Mouse (Mus musculus) lung, embryonic 16.5 days (tissue): ENCODE data around the gene Zdhhc17. TPM values are rescaled to one million over a fixed set of nuclear protein-coding genes. Genes with fewer than 3 reads are reported as not detected.

Experiments
- ATAC-seq: fragments of 200-750 bp; cut with Nextera tagmentation; 2 replicates; pipeline ENCODE4 v1.8.0; 2017; ENCODE audit warnings: low read depth, mild to moderate bottlenecking, moderate library complexity
- H3K27ac ChIP-seq: fragments of 300-500 bp; sonication (generic); 2 replicates; pipeline ENCODE4 v1.5.1; 2014; ENCODE audit warnings: mild to moderate bottlenecking, control low read depth, low read length
- H3K27me3 ChIP-seq: fragments of 300-500 bp; sonication (generic); 2 replicates; pipeline ENCODE4 v1.6.1; 2014; ENCODE audit warnings: low read depth, low read length, mixed read lengths; ENCODE audit not compliant: control insufficient read depth, insufficient read depth
- H3K36me3 ChIP-seq: fragments of 300-500 bp; sonication (generic); 2 replicates; pipeline ENCODE4 v1.6.1; 2014; ENCODE audit warnings: low read length; ENCODE audit not compliant: control insufficient read depth, insufficient read depth
- H3K4me1 ChIP-seq: fragments of 300-500 bp; sonication (generic); replicated peaks from 2 replicates; pipeline ENCODE4 v1.6.1; 2014; ENCODE audit warnings: low read length, mixed read lengths; ENCODE audit not compliant: control insufficient read depth, insufficient read depth
- H3K4me2 ChIP-seq: fragments of 300-500 bp; sonication (generic); 2 replicates; pipeline ENCODE4 v1.6.1; 2014; ENCODE audit warnings: low read depth, low read length, control low read depth
- H3K4me3 ChIP-seq: fragments of 300-500 bp; sonication (generic); 2 replicates; pipeline ENCODE4 v1.5.1; 2014; ENCODE audit warnings: mild to moderate bottlenecking, low read length, control low read depth
- H3K9ac ChIP-seq: fragments of 300-500 bp; sonication (generic); 2 replicates; pipeline ENCODE4 v1.6.1; 2014; ENCODE audit warnings: low read length, control low read depth
- H3K9me3 ChIP-seq: fragments of 300-500 bp; sonication (generic); 2 replicates; pipeline ENCODE4 v1.6.1; 2016; ENCODE audit warnings: low read length; ENCODE audit not compliant: control insufficient read depth
- WGBS: fragments of 180-500 bp; shearing (Covaris S2); extraction: QIAGEN DNeasy Blood & Tissue Kit; methylation state at CpG from one replicate; pipeline ENCODE4 v1.1.7; 2014; 5-methylcytosine and 5-hydroxymethylcytosine counted together
- polyA plus RNA-seq: library from polyadenylated mRNA; unstranded; fragments of >200 nt; fragmentation: Nextera tagmentation; extraction: Ambion mirVana; gene quantifications from 2 replicates; pipeline ENCODE4 v1.2.1, GENCODE M21; 2015

Gene Zdhhc17
- polyA plus RNA-seq, 1 experiment from 2014 or later = 22.6 TPM

GRCm38 (mm10) chr10:110951748-110952147, 58.2 kb downstream of the Zdhhc17 start:
- Histone ChIP-seq H3K4me1 (peaks cover 5% of the 10 kb centered on the region; the same call in 1 of the 2 replicates), H3K4me2 (no peak overlapping the region), H3K9ac (no peak overlapping the region), H3K36me3 (peaks cover 13% of the 10 kb centered on the region), H3K4me3 (no peak overlapping the region), H3K9me3 (no peaks in the 10 kb centered on the region), H3K27me3 (no peaks in the 10 kb centered on the region), H3K27ac (no peak overlapping the region)
- ATAC-seq = no peak
- WGBS = 75% methylated on average over 4 of the region's 4 CpGs

- 74% methylated on average over 1 of the region's 1 CpGs for WGBS
- ATAC-seq = no peak
- H3K9ac ChIP-seq = no peak overlapping the region
- H3K9me3 ChIP-seq = no peaks in the 10 kb centered on the region
- peaks cover 5% of the 10 kb centered on the region; the same call in 1 of the 2 replicates for H3K4me1 ChIP-seq
- no peak overlapping the region for H3K4me2 ChIP-seq
- H3K36me3 ChIP-seq = peaks cover 14% of the 10 kb centered on the region
- H3K27me3 ChIP-seq = no peaks in the 10 kb centered on the region
- no peak overlapping the region for H3K27ac ChIP-seq
- no peak overlapping the region for H3K4me3 ChIP-seq
Measured at GRCm38 (mm10) chr10:110951112-110951511, 58.8 kb downstream of the Zdhhc17 start.

DNA sequence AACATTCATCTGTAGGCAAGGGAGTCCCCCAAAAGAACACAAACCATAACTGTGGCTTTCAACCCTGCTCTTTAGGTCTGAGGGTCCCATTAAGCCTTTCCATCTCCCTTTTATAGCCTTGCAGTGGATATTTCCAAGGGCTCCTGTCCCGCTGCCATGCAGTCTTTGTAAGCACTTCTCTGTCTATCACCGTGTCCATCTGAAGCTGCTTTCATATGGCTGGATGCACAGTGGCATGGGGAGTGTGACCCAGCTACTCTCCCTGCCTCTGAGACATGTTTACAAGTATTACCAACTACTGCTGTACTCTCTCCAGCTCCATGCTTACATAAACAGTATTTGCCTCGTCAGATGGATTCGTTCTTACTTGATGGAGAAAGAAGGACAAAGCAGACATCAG, 62.4 kb downstream of the Zdhhc17 start:
- no peak overlapping the region for H3K4me2 ChIP-seq
- H3K4me1 ChIP-seq = peaks cover 3% of the 10 kb centered on the region; the same call in 1 of the 2 replicates
- H3K9me3 ChIP-seq = no peaks in the 10 kb centered on the region
- H3K27ac ChIP-seq = no peak overlapping the region
- no peaks in the 10 kb centered on the region for H3K27me3 ChIP-seq
- H3K9ac ChIP-seq = no peak overlapping the region
- peaks cover 16% of the 10 kb centered on the region for H3K36me3 ChIP-seq
- H3K4me3 ChIP-seq = no peak overlapping the region
- WGBS = 82% methylated on average over 4 of the region's 4 CpGs
- no peak for ATAC-seq

GRCm38 (mm10) chr10:110945966-110946365, 64.0 kb downstream of the Zdhhc17 start:
- Histone ChIP-seq H3K4me2 (no peak overlapping the region), H3K9ac (no peak overlapping the region), H3K9me3 (no peaks in the 10 kb centered on the region), H3K36me3 (peaks cover 20% of the 10 kb centered on the region), H3K4me1 (no peaks in the 10 kb centered on the region), H3K4me3 (no peak overlapping the region), H3K27ac (no peak overlapping the region), H3K27me3 (no peaks in the 10 kb centered on the region)
- no peak for ATAC-seq
- 76% methylated on average over 12 of the region's 12 CpGs for WGBS

DNA sequence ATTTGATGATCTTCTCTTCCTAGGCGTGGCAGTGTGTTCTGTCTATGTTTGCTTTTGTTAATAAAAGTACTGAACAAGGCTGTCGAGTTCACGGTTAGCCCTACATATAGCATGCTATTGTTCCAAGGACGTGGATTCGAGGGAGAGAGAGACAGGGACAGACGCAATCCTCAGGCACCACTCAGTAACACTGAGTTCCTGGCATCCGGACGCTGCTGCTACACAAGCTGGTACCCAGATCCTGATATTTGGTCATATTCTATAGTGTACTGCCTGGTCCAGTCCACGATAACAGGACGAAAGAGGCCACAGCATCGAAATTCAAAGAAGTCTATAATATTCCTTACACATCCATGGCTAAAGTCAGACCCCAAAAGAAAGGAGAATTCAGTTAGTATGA, 65.8 kb downstream of the Zdhhc17 start:
- no peak for ATAC-seq
- WGBS = 89% methylated on average over 11 of the region's 11 CpGs
- Histone ChIP-seq H3K4me2 (no peak overlapping the region), H3K27ac (no peak overlapping the region), H3K4me3 (no peak overlapping the region), H3K36me3 (peaks cover 10% of the 10 kb centered on the region), H3K4me1 (peaks cover 11% of the 10 kb centered on the region), H3K9ac (no peak overlapping the region), H3K27me3 (no peaks in the 10 kb centered on the region), H3K9me3 (no peaks in the 10 kb centered on the region)

DNA sequence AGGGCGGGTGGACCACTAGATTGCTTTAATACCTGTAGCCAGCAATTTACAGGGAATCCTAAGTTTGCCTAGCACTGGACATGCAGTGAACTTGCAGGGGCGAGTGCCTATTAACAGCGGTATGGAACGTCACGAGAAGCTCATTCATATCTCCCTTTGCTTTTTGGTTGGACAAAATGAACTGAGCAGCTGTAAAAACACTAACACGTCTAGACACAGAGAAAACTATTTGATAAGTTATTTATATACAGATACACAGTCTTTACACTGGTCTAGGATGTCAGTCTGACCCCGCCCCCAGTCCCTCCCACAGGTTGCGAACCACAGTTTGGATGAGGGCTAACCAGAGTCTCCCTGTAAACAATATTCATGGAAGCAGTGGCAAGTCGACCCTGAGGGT, 67.1 kb downstream of the Zdhhc17 start:
- Histone ChIP-seq H3K27me3 (no peaks in the 10 kb centered on the region), H3K36me3 (peaks cover 7% of the 10 kb centered on the region), H3K4me2 (no peak overlapping the region), H3K27ac (no peak overlapping the region), H3K9ac (no peak overlapping the region), H3K4me3 (no peak overlapping the region), H3K4me1 (peaks cover 14% of the 10 kb centered on the region), H3K9me3 (no peaks in the 10 kb centered on the region)
- ATAC-seq = no peak
- 77% methylated on average over 9 of the region's 9 CpGs for WGBS

- H3K4me3 ChIP-seq = no peak overlapping the region
- no peaks in the 10 kb centered on the region for H3K9me3 ChIP-seq
- H3K27me3 ChIP-seq = no peaks in the 10 kb centered on the region
- no peak for ATAC-seq
- H3K9ac ChIP-seq = no peak overlapping the region
- no peak overlapping the region for H3K4me2 ChIP-seq
- H3K4me1 ChIP-seq = peaks cover 14% of the 10 kb centered on the region
- peaks cover 7% of the 10 kb centered on the region for H3K36me3 ChIP-seq
- 88% methylated on average over 11 of the region's 11 CpGs for WGBS
- H3K27ac ChIP-seq = no peak overlapping the region
Measured at GRCm38 (mm10) chr10:110941968-110942367, 68.0 kb downstream of the Zdhhc17 start.

DNA sequence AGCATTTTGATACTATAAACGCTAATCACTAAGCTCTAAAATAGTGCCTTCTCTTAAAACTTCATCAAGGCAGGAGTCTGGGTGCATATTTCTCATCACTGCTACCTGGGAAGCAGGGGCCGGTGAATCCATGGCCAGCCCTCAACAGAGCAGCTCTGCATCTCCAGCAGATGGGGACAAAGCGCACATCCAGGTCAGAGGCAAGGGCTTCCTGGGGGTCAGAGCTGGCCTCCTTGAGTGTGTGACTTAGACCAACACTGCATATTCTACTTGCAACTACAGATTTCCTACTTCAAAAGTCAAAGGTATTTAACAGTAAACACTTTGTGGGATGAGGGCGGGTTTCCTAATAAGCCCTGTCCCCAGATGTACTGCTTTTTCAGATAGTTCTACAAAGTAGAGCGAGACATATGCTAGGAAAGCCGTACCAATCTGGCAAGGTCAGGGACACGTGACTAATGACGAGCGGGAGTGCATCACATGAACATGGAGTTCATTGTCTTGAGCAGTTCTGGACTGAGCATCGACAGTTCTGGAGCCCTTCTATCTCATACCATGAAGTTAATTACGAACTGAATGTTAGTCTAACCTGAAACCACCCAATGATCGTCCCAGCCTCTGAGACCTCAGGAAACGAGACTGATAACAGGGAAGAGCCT, 69.1 kb downstream of the Zdhhc17 start:
- Histone ChIP-seq H3K4me1 (peaks cover 14% of the 10 kb centered on the region), H3K9me3 (no peaks in the 10 kb centered on the region), H3K36me3 (peaks cover 4% of the 10 kb centered on the region), H3K27ac (no peak overlapping the region), H3K9ac (no peak overlapping the region), H3K4me2 (no peak overlapping the region), H3K4me3 (no peak overlapping the region), H3K27me3 (no peaks in the 10 kb centered on the region)
- no peak for ATAC-seq
- WGBS = 76% methylated on average over 13 of the region's 13 CpGs

- Histone ChIP-seq H3K4me1 (peaks cover 14% of the 10 kb centered on the region), H3K27ac (peak overlapping the region; percentile 54; the same call in 1 of the 2 replicates), H3K9ac (no peak overlapping the region), H3K4me2 (no peak overlapping the region), H3K4me3 (no peak overlapping the region), H3K36me3 (peaks cover 4% of the 10 kb centered on the region), H3K27me3 (no peaks in the 10 kb centered on the region), H3K9me3 (no peaks in the 10 kb centered on the region)
- 49% methylated on average over 4 of the region's 4 CpGs for WGBS
- no peak for ATAC-seq
Measured at GRCm38 (mm10) chr10:110939717-110940116, 70.2 kb downstream of the Zdhhc17 start.
